Mouse (Mus musculus): ENCODE measurements around the gene Baiap2l1.
A peak's percentile ranks its signal among the peaks of the same experiment; 100 is the strongest.
"Not testable (repeated sequence)": the region's sequence is repeated elsewhere in the genome, so short reads cannot be mapped to it uniquely, and the experiment has no call there.

Gene Baiap2l1

GRCm38 (mm10) chr5:144351185-144351584 is 6.7 kb downstream of the Baiap2l1 start:
- DNase-seq (ENCODE audit: low read depth, low spot score) = peak; percentile 39

GRCm38 (mm10) chr5:144344592-144344991 is 13.3 kb downstream of the Baiap2l1 start:
- no peak for DNase-seq (ENCODE audit: low read depth, low spot score)

- DNase-seq (ENCODE audit: low read depth, low spot score) = no peak
Observed at GRCm38 (mm10) chr5:144341085-144341484, 16.8 kb downstream of the Baiap2l1 start.

GRCm38 (mm10) chr5:144338787-144339186 is 19.1 kb downstream of the Baiap2l1 start:
- DNase-seq (ENCODE audit: low read depth, low spot score) = no peak

- DNase-seq (ENCODE audit: low read depth, low spot score) = not testable (repeated sequence)
Observed at GRCm38 (mm10) chr5:144335357-144335756, 22.6 kb downstream of the Baiap2l1 start.

- no peak for DNase-seq (ENCODE audit: low read depth, low spot score)
Observed at GRCm38 (mm10) chr5:144334010-144334409, 23.9 kb downstream of the Baiap2l1 start.

- no peak for DNase-seq (ENCODE audit: low read depth, low spot score)
Observed at GRCm38 (mm10) chr5:144322717-144323116, 35.2 kb downstream of the Baiap2l1 start.

- DNase-seq (ENCODE audit: low read depth, low spot score) = peak; percentile 65
Observed at GRCm38 (mm10) chr5:144321681-144322080, 36.2 kb downstream of the Baiap2l1 start.

- DNase-seq (ENCODE audit: low read depth, low spot score) = no peak
Observed at GRCm38 (mm10) chr5:144318286-144318685, 39.6 kb downstream of the Baiap2l1 start.

GRCm38 (mm10) chr5:144317426-144317825 is 40.5 kb downstream of the Baiap2l1 start:
- no peak for DNase-seq (ENCODE audit: low read depth, low spot score)

GRCm38 (mm10) chr5:144316442-144316841 is 41.5 kb downstream of the Baiap2l1 start:
- no peak for DNase-seq (ENCODE audit: low read depth, low spot score)

- DNase-seq (ENCODE audit: low read depth, low spot score) = no peak
Observed at GRCm38 (mm10) chr5:144314731-144315494, 43.0 kb downstream of the Baiap2l1 start.

- DNase-seq (ENCODE audit: low read depth, low spot score) = peak; percentile 73
Observed at GRCm38 (mm10) chr5:144313335-144313734, 44.6 kb downstream of the Baiap2l1 start.

GRCm38 (mm10) chr5:144312183-144312582 is 45.7 kb downstream of the Baiap2l1 start:
- DNase-seq (ENCODE audit: low read depth, low spot score) = no peak

- DNase-seq (ENCODE audit: low read depth, low spot score) = no peak
Observed at GRCm38 (mm10) chr5:144308929-144309328, 49.0 kb downstream of the Baiap2l1 start.

GRCm38 (mm10) chr5:144303071-144303470 is 54.8 kb downstream of the Baiap2l1 start:
- DNase-seq (ENCODE audit: low read depth, low spot score) = no peak

- DNase-seq (ENCODE audit: low read depth, low spot score) = no peak
Observed at GRCm38 (mm10) chr5:144296090-144296604, 61.8 kb downstream of the Baiap2l1 start.

GRCm38 (mm10) chr5:144295357-144295756 is 62.6 kb downstream of the Baiap2l1 start:
- DNase-seq (ENCODE audit: low read depth, low spot score) = no peak

- DNase-seq (ENCODE audit: low read depth, low spot score) = no peak
Observed at GRCm38 (mm10) chr5:144294908-144295307, 63.0 kb downstream of the Baiap2l1 start.

GRCm38 (mm10) chr5:144289769-144290440 is 68.0 kb downstream of the Baiap2l1 start:
- no peak for DNase-seq (ENCODE audit: low read depth, low spot score)

- no peak for DNase-seq (ENCODE audit: low read depth, low spot score)
Observed at GRCm38 (mm10) chr5:144288391-144288790, 69.5 kb downstream of the Baiap2l1 start.

- DNase-seq (ENCODE audit: low read depth, low spot score) = no peak
Observed at GRCm38 (mm10) chr5:144287267-144287820, 70.6 kb downstream of the Baiap2l1 start.

All from ZHBTc4 (cell line).